In genomic region chr11:98328371-98329069, GRCm38 (mm10) we compare ENCODE assay signal across 9 mouse cellular contexts. TPM values are rescaled to one million over a fixed set of nuclear protein-coding genes. Genes with fewer than 3 reads are reported as not detected.
DNase-seq lines count a peak whose midpoint lies in the region; ATAC-seq lines count a peak whose summit lies in the region.
"Had no signal": no experiment of that assay in that cellular context is flagged by ENCODE, and none has a peak within 500 bp of the region (broad histone marks: within the 10 kb centered on the region; RNA-seq: fewer than 3 reads in every experiment).

No protein-coding gene starts in this region.

- peaks cover 20% of the 10 kb centered on the region for H3K4me1 ChIP-seq in limb, embryonic 12.5 days (replicated peaks)
- H3K4me1 ChIP-seq in stomach, embryonic 15.5 days = peaks cover 20% of the 10 kb centered on the region

- no peaks in the 10 kb centered on the region for H3K9me3 ChIP-seq in limb, embryonic 12.5 days
- no peaks in the 10 kb centered on the region for H3K9me3 ChIP-seq in stomach, embryonic 15.5 days

- peak overlapping the region; percentile 26 for H3K4me3 ChIP-seq in limb, embryonic 12.5 days (replicated peaks)
- peak overlapping the region; percentile 24 for H3K4me3 ChIP-seq in stomach, embryonic 15.5 days (replicated peaks)

- H3K27me3 ChIP-seq in limb, embryonic 12.5 days = peaks cover 99% of the 10 kb centered on the region
- H3K27me3 ChIP-seq in stomach, embryonic 15.5 days (replicated peaks) = peaks cover 97% of the 10 kb centered on the region

- ATAC-seq in limb, embryonic 12.5 days (ENCODE audit: insufficient number of reproducible peaks, insufficient read depth, low FRiP score, low TSS enrichment, low read depth) = no peak
- no peak for ATAC-seq in stomach, embryonic 15.5 days (ENCODE audit: insufficient read depth, low FRiP score, low read depth)

- peak; percentile 59 to 77 for DNase-seq in cerebellum, adult 18-20 months
- DNase-seq in cerebellum, adult 9-10 months = no peak
- DNase-seq in right cerebral cortex, postnatal 10 days (ENCODE audit: low spot score in 2 of 2) = peak; percentile 52 to 53
- DNase-seq in right cerebral cortex, adult 18-20 months = no peak
- no peak for DNase-seq in urinary bladder, postnatal 14 days (ENCODE audit: low spot score)
- no peak for DNase-seq in adrenal gland, postnatal 4 days (ENCODE audit: low spot score in 2 of 2)

- H3K27ac ChIP-seq in limb, embryonic 12.5 days = no peak overlapping the region
- H3K27ac ChIP-seq in stomach, embryonic 15.5 days = no peak overlapping the region

- WGBS in limb, embryonic 12.5 days = 1% methylated on average over 54 of the region's 56 CpGs
- under 1% methylated on average over 49 of the region's 56 CpGs for WGBS in stomach, embryonic 15.5 days

- H3K4me2 ChIP-seq in limb, embryonic 12.5 days = peak overlapping the region; percentile 36
- H3K4me2 ChIP-seq in stomach, embryonic 15.5 days = peak overlapping the region; percentile 46

- no peaks in the 10 kb centered on the region for H3K36me3 ChIP-seq in limb, embryonic 12.5 days
- no peaks in the 10 kb centered on the region for H3K36me3 ChIP-seq in stomach, embryonic 15.5 days

- H3K9ac ChIP-seq in limb, embryonic 12.5 days (replicated peaks) = 0 out of 2 replicates have a peak overlapping the region, but pooled peaks have one; percentile 23
- no peak overlapping the region for H3K9ac ChIP-seq in stomach, embryonic 15.5 days

RNA-seq across cellular contexts. Expression of gene Neurod2, which starts 0.9 kb away (rescaled TPM):
- polyA plus RNA-seq in limb, embryonic 12.5 days (2016; fragmentation: Nextera tagmentation; extraction: Ambion mirVana) = 0.09 TPM in 1 of 2 replicates, not detected in the other
- polyA plus RNA-seq in stomach, embryonic 15.5 days (2015; fragmentation: Nextera tagmentation; extraction: Ambion mirVana) = 0.09 and 0.18 TPM in 2 replicates
- total RNA-seq in adrenal gland, postnatal 4 days (2021) = under 1 TPM in 1 of 2 experiments, not detected in 1; 0.34 TPM
- total RNA-seq: liver, adult 2 months had no signal
- polyA plus RNA-seq: liver, adult 2 months had no signal

RNA-seq across cellular contexts. Expression of gene Ppp1r1b, which starts 19.7 kb away (rescaled TPM):
- 0.18 and 0.76 TPM in 2 replicates for polyA plus RNA-seq in limb, embryonic 12.5 days (2016; fragmentation: Nextera tagmentation; extraction: Ambion mirVana)
- 20.2 and 21.5 TPM in 2 replicates for polyA plus RNA-seq in stomach, embryonic 15.5 days (2015; fragmentation: Nextera tagmentation; extraction: Ambion mirVana)
- total RNA-seq in adrenal gland, postnatal 4 days (2021) = 1 to 10 TPM; 1.3 to 1.9 TPM

RNA-seq across cellular contexts. Expression of gene Stard3, which starts 29.6 kb away (rescaled TPM):
- polyA plus RNA-seq in limb, embryonic 12.5 days (2016; fragmentation: Nextera tagmentation; extraction: Ambion mirVana) = 39.9 and 41.9 TPM in 2 replicates
- polyA plus RNA-seq in stomach, embryonic 15.5 days (2015; fragmentation: Nextera tagmentation; extraction: Ambion mirVana) = 41.1 and 46.4 TPM in 2 replicates
- total RNA-seq in adrenal gland, postnatal 4 days (2021) = 10 to 100 TPM; 30.3 to 30.9 TPM

RNA-seq across cellular contexts. Expression of gene Tcap, which starts 55.1 kb away (rescaled TPM):
- 4.7 TPM in 2 replicates for polyA plus RNA-seq in limb, embryonic 12.5 days (2016; fragmentation: Nextera tagmentation; extraction: Ambion mirVana)
- 0.23 and 0.43 TPM in 2 replicates for polyA plus RNA-seq in stomach, embryonic 15.5 days (2015; fragmentation: Nextera tagmentation; extraction: Ambion mirVana)
- 10 to 100 TPM in 1 of 2 experiments, 1 to 10 TPM in 1; 8.6 to 16.7 TPM for total RNA-seq in adrenal gland, postnatal 4 days (2021)

RNA-seq across cellular contexts. Expression of gene Pnmt, which starts 57.7 kb away (rescaled TPM):
- polyA plus RNA-seq in limb, embryonic 12.5 days (2016; fragmentation: Nextera tagmentation; extraction: Ambion mirVana) = 0.37 and 0.41 TPM in 2 replicates
- 0.22 TPM in 1 of 2 replicates, not detected in the other for polyA plus RNA-seq in stomach, embryonic 15.5 days (2015; fragmentation: Nextera tagmentation; extraction: Ambion mirVana)
- total RNA-seq in adrenal gland, postnatal 4 days (2021) = 100 to 1,000 TPM; 686 to 903 TPM
- total RNA-seq: liver, adult 2 months had no signal
- polyA plus RNA-seq: liver, adult 2 months had no signal

Comparison
In these comparisons a context has a peak if more than half of its experiments do, and no peak if none do; other contexts are left out.
1. DNase-seq: peak in cerebellum, adult 18-20 months (2 of 2) and right cerebral cortex, postnatal 10 days (2 of 2); none in cerebellum, adult 9-10 months (single experiment), right cerebral cortex, adult 18-20 months (single experiment), urinary bladder, postnatal 14 days (single experiment) and adrenal gland, postnatal 4 days (0 of 2).
2. RNA of gene Ppp1r1b, which starts 19.7 kb away (polyA plus RNA-seq): 20.2 to 21.5 TPM in stomach, embryonic 15.5 days; 0.18 to 0.76 TPM in limb, embryonic 12.5 days; every median in the first group is over 10 times any median in the second.